Mouse (Mus musculus) midbrain, embryonic 16.5 days (tissue): ENCODE data around the gene Hsd11b2. TPM values are rescaled to one million over a fixed set of nuclear protein-coding genes. Genes with fewer than 3 reads are reported as not detected.

Experiments used
- ATAC-seq: fragments of 200-750 bp; cut with Nextera tagmentation; 2 replicates; pipeline ENCODE4 v1.8.0; 2017; ENCODE audit warnings: moderate TSS enrichment
- H3K27ac ChIP-seq: fragments of 300-500 bp; sonication (generic); 2 replicates; pipeline ENCODE4 v1.5.1; 2014; ENCODE audit warnings: mild to moderate bottlenecking, low read length, mixed read lengths
- H3K27me3 ChIP-seq: fragments of 300-500 bp; sonication (generic); 2 replicates; pipeline ENCODE4 v1.6.1; 2014; ENCODE audit warnings: low read depth, low read length, mixed read lengths; ENCODE audit not compliant: control insufficient read depth, insufficient read depth
- H3K36me3 ChIP-seq: fragments of 300-500 bp; sonication (generic); 2 replicates; pipeline ENCODE4 v1.6.1; 2014; ENCODE audit warnings: mild to moderate bottlenecking, low read length, moderate library complexity, mixed read lengths; ENCODE audit not compliant: control insufficient read depth, insufficient read depth
- H3K4me1 ChIP-seq: fragments of 300-500 bp; sonication (generic); 2 replicates; pipeline ENCODE4 v1.6.1; 2014; ENCODE audit warnings: mild to moderate bottlenecking, low read length, mixed read lengths; ENCODE audit not compliant: control insufficient read depth, insufficient read depth
- H3K4me2 ChIP-seq: fragments of 300-500 bp; sonication (generic); 2 replicates; pipeline ENCODE4 v1.6.1; 2014; ENCODE audit warnings: mild to moderate bottlenecking, low read length, mixed read lengths
- H3K4me3 ChIP-seq: fragments of 300-500 bp; sonication (generic); 2 replicates; pipeline ENCODE4 v1.5.1; 2014; ENCODE audit warnings: low read depth, mild to moderate bottlenecking, low read length, moderate library complexity, mixed read lengths
- H3K9ac ChIP-seq: fragments of 300-500 bp; sonication (generic); 2 replicates; pipeline ENCODE4 v1.6.1; 2014; ENCODE audit warnings: low read depth, low read length, mixed read lengths
- H3K9me3 ChIP-seq: fragments of 300-500 bp; sonication (generic); replicated peaks from 2 replicates; pipeline ENCODE4 v1.6.1; 2014; ENCODE audit warnings: mild to moderate bottlenecking, low read length, mixed read lengths; ENCODE audit not compliant: control insufficient read depth, poor library complexity, severe bottlenecking
- WGBS: fragments of 180-500 bp; shearing (Covaris S2); extraction: QIAGEN DNeasy Blood & Tissue Kit; methylation state at CpG from one replicate; pipeline ENCODE4 v1.1.7; 2014; 5-methylcytosine and 5-hydroxymethylcytosine counted together
- polyA plus RNA-seq: library from polyadenylated mRNA; unstranded; fragments of >200 nt; fragmentation: Nextera tagmentation; extraction: Ambion mirVana; gene quantifications from 2 replicates; pipeline ENCODE4 v1.2.1, GENCODE M21; 2015

Hsd11b2 gene
- polyA plus RNA-seq, 1 experiment from 2014 or later: 2.7 TPM

- Histone ChIP-seq H3K27me3 (no peaks in the 10 kb centered on the region), H3K27ac (no peak overlapping the region), H3K4me1 (0 out of 2 replicates have a peak, but pooled peaks cover 4% of the 10 kb centered on the region), H3K4me2 (no peak overlapping the region), H3K4me3 (no peak overlapping the region), H3K36me3 (no peaks in the 10 kb centered on the region), H3K9ac (no peak overlapping the region), H3K9me3 (no peaks in the 10 kb centered on the region)
- WGBS: 61% methylated on average over 7 of the region's 7 CpGs
- ATAC-seq: no peak
These were observed 26.1 kb downstream of the Hsd11b2 start for GRCm38 (mm10) chr8:105544544-105545205.

GRCm38 (mm10) chr8:105545249-105545648 is 26.7 kb downstream of the Hsd11b2 start:
- Histone ChIP-seq H3K36me3 (no peaks in the 10 kb centered on the region), H3K4me1 (0 out of 2 replicates have a peak, but pooled peaks cover 4% of the 10 kb centered on the region), H3K4me3 (no peak overlapping the region), H3K9me3 (no peaks in the 10 kb centered on the region), H3K27me3 (no peaks in the 10 kb centered on the region), H3K27ac (no peak overlapping the region), H3K9ac (no peak overlapping the region), H3K4me2 (no peak overlapping the region)
- 80% methylated on average over 3 of the region's 3 CpGs for WGBS
- ATAC-seq: no peak

GRCm38 (mm10) chr8:105546384-105547350 is 28.1 kb downstream of the Hsd11b2 start:
- WGBS: 92% methylated on average over 6 of the region's 6 CpGs
- Histone ChIP-seq H3K4me1 (0 out of 2 replicates have a peak, but pooled peaks cover 4% of the 10 kb centered on the region), H3K36me3 (no peaks in the 10 kb centered on the region), H3K9ac (no peak overlapping the region), H3K27ac (no peak overlapping the region), H3K9me3 (no peaks in the 10 kb centered on the region), H3K27me3 (no peaks in the 10 kb centered on the region), H3K4me2 (no peak overlapping the region), H3K4me3 (no peak overlapping the region)
- no peak for ATAC-seq

GRCm38 (mm10) chr8:105549506-105549905 is 31.0 kb downstream of the Hsd11b2 start:
- H3K36me3 ChIP-seq: no peaks in the 10 kb centered on the region
- no peaks in the 10 kb centered on the region for H3K27me3 ChIP-seq
- 93% methylated on average over 1 of the region's 1 CpGs for WGBS

GRCm38 (mm10) chr8:105550083-105550482 is 31.5 kb downstream of the Hsd11b2 start:
- no peaks in the 10 kb centered on the region for H3K27me3 ChIP-seq
- no peak overlapping the region for H3K4me3 ChIP-seq
- WGBS: 87% methylated on average over 2 of the region's 2 CpGs
- H3K36me3 ChIP-seq: no peaks in the 10 kb centered on the region
- no peaks in the 10 kb centered on the region for H3K4me1 ChIP-seq
- no peaks in the 10 kb centered on the region for H3K9me3 ChIP-seq
- H3K9ac ChIP-seq: no peak overlapping the region
- no peak overlapping the region for H3K4me2 ChIP-seq
- ATAC-seq: no peak
- H3K27ac ChIP-seq: no peak overlapping the region

More at GRCm38 (mm10) chr8:105549506-105549905, 31.0 kb downstream of the Hsd11b2 start:
- H3K4me3 ChIP-seq: no peak overlapping the region
- no peaks in the 10 kb centered on the region for H3K9me3 ChIP-seq
- H3K4me1 ChIP-seq: 0 out of 2 replicates have a peak, but pooled peaks cover 3% of the 10 kb centered on the region
- no peak overlapping the region for H3K9ac ChIP-seq
- no peak overlapping the region for H3K27ac ChIP-seq
- ATAC-seq: no peak
- no peak overlapping the region for H3K4me2 ChIP-seq

GRCm38 (mm10) chr8:105552032-105552431 is 33.5 kb downstream of the Hsd11b2 start:
- 92% methylated on average over 2 of the region's 2 CpGs for WGBS
- H3K4me3 ChIP-seq: no peak overlapping the region
- H3K9ac ChIP-seq: no peak overlapping the region
- no peaks in the 10 kb centered on the region for H3K27me3 ChIP-seq
- no peak for ATAC-seq
- no peak overlapping the region for H3K27ac ChIP-seq
- no peak overlapping the region for H3K4me2 ChIP-seq
- H3K9me3 ChIP-seq: no peaks in the 10 kb centered on the region
- no peaks in the 10 kb centered on the region for H3K4me1 ChIP-seq
- H3K36me3 ChIP-seq: no peaks in the 10 kb centered on the region

GRCm38 (mm10) chr8:105552824-105553223 is 34.3 kb downstream of the Hsd11b2 start:
- no peaks in the 10 kb centered on the region for H3K36me3 ChIP-seq
- no peak overlapping the region for H3K4me2 ChIP-seq
- no peaks in the 10 kb centered on the region for H3K4me1 ChIP-seq
- H3K27ac ChIP-seq: no peak overlapping the region
- H3K9ac ChIP-seq: no peak overlapping the region
- H3K9me3 ChIP-seq: no peaks in the 10 kb centered on the region
- 93% methylated on average over 1 of the region's 1 CpGs for WGBS
- no peak overlapping the region for H3K4me3 ChIP-seq
- H3K27me3 ChIP-seq: no peaks in the 10 kb centered on the region
- ATAC-seq: no peak

- Histone ChIP-seq H3K9me3 (no peaks in the 10 kb centered on the region), H3K4me3 (no peak overlapping the region), H3K4me2 (no peak overlapping the region), H3K27me3 (no peaks in the 10 kb centered on the region), H3K36me3 (no peaks in the 10 kb centered on the region), H3K27ac (no peak overlapping the region), H3K9ac (no peak overlapping the region), H3K4me1 (no peaks in the 10 kb centered on the region)
- no peak for ATAC-seq
These were observed 35.5 kb downstream of the Hsd11b2 start for GRCm38 (mm10) chr8:105554087-105554486.

- Histone ChIP-seq H3K4me2 (no peak overlapping the region), H3K36me3 (no peaks in the 10 kb centered on the region)
- 75% methylated on average over 3 of the region's 3 CpGs for WGBS
These were observed 36.7 kb downstream of the Hsd11b2 start for GRCm38 (mm10) chr8:105555230-105555629.

More at GRCm38 (mm10) chr8:105555230-105555629, 36.7 kb downstream of the Hsd11b2 start:
- no peaks in the 10 kb centered on the region for H3K9me3 ChIP-seq
- H3K27ac ChIP-seq: no peak overlapping the region
- H3K27me3 ChIP-seq: no peaks in the 10 kb centered on the region
- ATAC-seq: no peak
- no peaks in the 10 kb centered on the region for H3K4me1 ChIP-seq
- no peak overlapping the region for H3K9ac ChIP-seq
- no peak overlapping the region for H3K4me3 ChIP-seq
